Mouse (Mus musculus) kidney, embryonic 16.5 days (tissue): ENCODE data around the gene Nudt3. TPM values are rescaled to one million over a fixed set of nuclear protein-coding genes. Genes with fewer than 3 reads are reported as not detected.
A peak's percentile ranks its signal among the peaks of the same experiment; 100 is the strongest.

Experiments used
- ATAC-seq: fragments of 200-750 bp; cut with Nextera tagmentation; 2 replicates; pipeline ENCODE4 v1.8.0; 2017; ENCODE audit warnings: moderate TSS enrichment; ENCODE audit not compliant: low FRiP score, low TSS enrichment
- H3K27ac ChIP-seq: fragments of 300-500 bp; sonication (generic); 2 replicates; pipeline ENCODE4 v1.5.1; 2014; ENCODE audit warnings: low read length
- H3K27me3 ChIP-seq: fragments of 300-500 bp; sonication (generic); 2 replicates; pipeline ENCODE4 v1.6.1; 2014; ENCODE audit warnings: low read length, control low read depth, mixed read lengths; ENCODE audit not compliant: insufficient read depth
- H3K36me3 ChIP-seq: fragments of 300-500 bp; sonication (generic); 2 replicates; pipeline ENCODE4 v1.6.1; 2014; ENCODE audit warnings: low read length, control low read depth, mixed read lengths; ENCODE audit not compliant: insufficient read depth
- H3K4me1 ChIP-seq: fragments of 300-500 bp; sonication (generic); 2 replicates; pipeline ENCODE4 v1.6.1; 2014; ENCODE audit warnings: low read length, control low read depth, mixed read lengths; ENCODE audit not compliant: insufficient read depth
- H3K4me2 ChIP-seq: fragments of 300-500 bp; sonication (generic); replicated peaks from 2 replicates; pipeline ENCODE4 v1.6.1; 2014; ENCODE audit warnings: low read depth, low read length
- H3K4me3 ChIP-seq: fragments of 300-500 bp; sonication (generic); 2 replicates; pipeline ENCODE4 v1.5.1; 2014; ENCODE audit warnings: mild to moderate bottlenecking, low read length
- H3K9ac ChIP-seq: fragments of 300-500 bp; sonication (generic); replicated peaks from 2 replicates; pipeline ENCODE4 v1.6.1; 2014; ENCODE audit warnings: low read length
- H3K9me3 ChIP-seq: fragments of 300-500 bp; sonication (generic); 2 replicates; pipeline ENCODE4 v1.6.1; 2016; ENCODE audit warnings: low read length, control low read depth
- WGBS: fragments of 180-500 bp; shearing (Covaris S2); extraction: QIAGEN DNeasy Blood & Tissue Kit; methylation state at CpG from one replicate; pipeline ENCODE4 v1.1.7; 2014; 5-methylcytosine and 5-hydroxymethylcytosine counted together
- polyA plus RNA-seq: library from polyadenylated mRNA; unstranded; fragments of >200 nt; fragmentation: Nextera tagmentation; extraction: Ambion mirVana; gene quantifications from 2 replicates; pipeline ENCODE4 v1.2.1, GENCODE M21; 2015

Gene Nudt3
- polyA plus RNA-seq, 1 experiment from 2014 or later = 84.1 TPM

DNA sequence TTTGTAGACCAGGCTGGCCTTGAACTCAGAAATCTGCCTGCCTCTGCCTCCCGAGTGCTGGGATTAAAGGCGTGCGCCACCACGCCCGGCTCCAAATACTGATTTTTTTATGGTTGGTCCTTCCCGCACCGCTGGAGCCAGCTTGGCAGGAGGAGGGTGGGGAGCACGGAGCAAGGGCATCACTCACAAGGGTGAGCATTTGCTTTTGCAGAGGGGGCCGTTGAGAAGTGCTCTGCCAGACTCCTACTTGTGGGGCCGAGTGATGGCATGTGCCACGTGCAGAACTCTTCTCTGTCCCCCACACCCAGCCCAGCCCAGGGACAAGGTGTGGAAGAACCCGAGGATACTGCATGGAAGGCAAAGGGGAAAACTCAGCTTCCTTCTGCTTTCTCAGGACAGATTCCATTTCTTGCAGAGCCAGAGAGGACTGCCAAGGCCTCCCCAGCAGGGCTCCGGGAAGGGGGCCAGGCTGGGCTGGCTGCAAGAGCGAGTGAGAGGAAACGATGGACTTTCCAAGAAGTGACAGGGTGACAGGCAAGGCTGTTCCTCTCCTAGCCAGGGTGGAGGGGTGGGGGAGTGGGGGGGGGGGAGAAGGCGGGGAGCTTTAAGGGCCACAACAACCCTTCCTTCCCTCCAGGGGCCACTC is 48.7 kb downstream of the Nudt3 start:
- Histone ChIP-seq H3K27me3 (no peaks in the 10 kb centered on the region), H3K27ac (no peak overlapping the region), H3K9me3 (no peaks in the 10 kb centered on the region), H3K4me1 (no peaks in the 10 kb centered on the region), H3K4me2 (no peak overlapping the region), H3K4me3 (no peak overlapping the region), H3K9ac (no peak overlapping the region), H3K36me3 (peaks cover 14% of the 10 kb centered on the region)
- WGBS = 87% methylated on average over 15 of the region's 16 CpGs
- peak; percentile 60; the same call in 1 of the 2 replicates for ATAC-seq

DNA sequence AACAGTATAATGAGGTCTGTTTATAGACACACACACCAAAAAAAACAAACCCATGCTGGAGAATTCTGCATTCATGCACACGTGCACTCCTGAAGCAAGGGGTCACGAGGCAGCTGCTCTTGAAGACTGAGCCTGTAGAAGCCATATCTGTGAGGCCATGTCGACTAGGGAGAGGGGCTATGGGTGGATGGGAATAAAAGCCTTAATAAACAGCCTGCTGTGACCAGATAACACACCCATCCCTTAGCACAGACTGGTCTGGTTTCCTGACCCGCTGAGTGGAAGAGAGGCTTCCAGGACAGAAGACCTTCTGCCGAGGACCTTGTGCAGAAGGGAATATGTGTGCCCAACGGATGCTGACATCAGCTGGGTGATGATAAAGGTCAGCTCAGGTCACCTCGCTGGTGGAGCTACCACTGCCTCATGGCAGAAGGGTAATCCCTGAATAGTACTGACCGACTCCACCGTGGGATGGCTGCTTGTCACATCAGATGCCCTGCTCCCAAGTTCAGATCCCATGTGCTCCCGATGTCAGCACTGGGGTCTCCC is 49.4 kb downstream of the Nudt3 start:
- WGBS = 81% methylated on average over 10 of the region's 10 CpGs
- ATAC-seq = no peak
- no peak overlapping the region for H3K27ac ChIP-seq

DNA sequence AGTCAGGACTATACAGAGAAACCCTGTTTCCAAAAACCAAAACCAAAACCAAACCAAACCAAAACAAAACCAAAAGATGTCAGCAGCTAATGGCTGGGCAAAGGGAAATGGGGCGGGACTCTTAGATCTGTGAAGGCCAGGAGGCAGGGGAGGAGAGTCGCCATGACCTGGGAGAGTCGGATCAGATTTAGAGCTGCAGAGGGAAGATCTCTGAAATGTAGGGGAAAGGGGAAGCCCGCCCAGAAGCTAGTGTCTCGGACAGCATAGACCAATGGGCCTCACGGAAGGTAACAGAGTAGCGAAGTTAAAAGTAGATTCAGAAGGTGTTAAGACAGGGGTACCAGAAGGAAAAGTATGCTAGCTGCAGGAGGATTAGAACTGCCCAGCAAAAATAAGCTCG is 52.0 kb downstream of the Nudt3 start:
- Histone ChIP-seq H3K9ac (no peak overlapping the region), H3K27ac (no peak overlapping the region), H3K4me1 (peaks cover 2% of the 10 kb centered on the region; the same call in 1 of the 2 replicates), H3K36me3 (no peaks in the 10 kb centered on the region), H3K27me3 (no peaks in the 10 kb centered on the region), H3K9me3 (no peaks in the 10 kb centered on the region), H3K4me2 (no peak overlapping the region), H3K4me3 (no peak overlapping the region)
- WGBS = 70% methylated on average over 8 of the region's 8 CpGs
- no peak for ATAC-seq

More for the DNA sequence above, 49.4 kb downstream of the Nudt3 start:
- Histone ChIP-seq H3K4me1 (no peaks in the 10 kb centered on the region), H3K27me3 (no peaks in the 10 kb centered on the region), H3K36me3 (peaks cover 7% of the 10 kb centered on the region; the same call in 1 of the 2 replicates), H3K4me2 (no peak overlapping the region), H3K9me3 (no peaks in the 10 kb centered on the region), H3K9ac (no peak overlapping the region), H3K4me3 (no peak overlapping the region)

DNA sequence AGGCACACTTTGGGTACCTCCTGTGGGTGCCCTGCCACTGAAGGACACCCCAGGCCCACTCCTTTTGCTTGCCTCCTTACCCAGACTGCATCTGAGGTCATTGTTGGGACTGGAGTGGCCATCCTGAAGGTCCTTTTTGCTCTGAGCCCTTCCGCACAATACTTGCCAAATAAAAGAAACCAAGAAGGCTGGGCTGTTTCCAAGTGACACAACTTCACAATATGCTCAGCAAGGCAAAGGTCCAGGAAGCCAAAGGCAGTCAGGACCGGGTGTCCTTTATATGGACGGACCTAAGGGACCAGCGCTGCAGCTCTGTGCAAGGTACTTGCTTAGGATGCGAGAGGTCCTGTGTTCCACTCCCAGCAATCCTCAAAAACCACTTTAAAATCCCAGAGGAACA is 55.1 kb downstream of the Nudt3 start:
- Histone ChIP-seq H3K9me3 (no peaks in the 10 kb centered on the region), H3K9ac (no peak overlapping the region), H3K4me1 (peaks cover 17% of the 10 kb centered on the region), H3K27me3 (no peaks in the 10 kb centered on the region), H3K4me2 (no peak overlapping the region), H3K36me3 (0 out of 2 replicates have a peak, but pooled peaks cover 3% of the 10 kb centered on the region), H3K27ac (no peak overlapping the region), H3K4me3 (no peak overlapping the region)
- 91% methylated on average over 5 of the region's 5 CpGs for WGBS
- no peak for ATAC-seq

GRCm38 (mm10) chr17:27565942-27566267 is 57.4 kb downstream of the Nudt3 start:
- peak overlapping the region; percentile 58 for H3K9ac ChIP-seq
- peaks cover 13% of the 10 kb centered on the region for H3K36me3 ChIP-seq
- peaks cover 17% of the 10 kb centered on the region for H3K4me1 ChIP-seq
- H3K27ac ChIP-seq = no peak overlapping the region
- ATAC-seq = no peak
- WGBS = under 1% methylated on average over 13 of the region's 13 CpGs
- peak overlapping the region; percentile 76 for H3K4me2 ChIP-seq
- H3K9me3 ChIP-seq = no peaks in the 10 kb centered on the region
- no peaks in the 10 kb centered on the region for H3K27me3 ChIP-seq
- peak overlapping the region; percentile 56 for H3K4me3 ChIP-seq

DNA sequence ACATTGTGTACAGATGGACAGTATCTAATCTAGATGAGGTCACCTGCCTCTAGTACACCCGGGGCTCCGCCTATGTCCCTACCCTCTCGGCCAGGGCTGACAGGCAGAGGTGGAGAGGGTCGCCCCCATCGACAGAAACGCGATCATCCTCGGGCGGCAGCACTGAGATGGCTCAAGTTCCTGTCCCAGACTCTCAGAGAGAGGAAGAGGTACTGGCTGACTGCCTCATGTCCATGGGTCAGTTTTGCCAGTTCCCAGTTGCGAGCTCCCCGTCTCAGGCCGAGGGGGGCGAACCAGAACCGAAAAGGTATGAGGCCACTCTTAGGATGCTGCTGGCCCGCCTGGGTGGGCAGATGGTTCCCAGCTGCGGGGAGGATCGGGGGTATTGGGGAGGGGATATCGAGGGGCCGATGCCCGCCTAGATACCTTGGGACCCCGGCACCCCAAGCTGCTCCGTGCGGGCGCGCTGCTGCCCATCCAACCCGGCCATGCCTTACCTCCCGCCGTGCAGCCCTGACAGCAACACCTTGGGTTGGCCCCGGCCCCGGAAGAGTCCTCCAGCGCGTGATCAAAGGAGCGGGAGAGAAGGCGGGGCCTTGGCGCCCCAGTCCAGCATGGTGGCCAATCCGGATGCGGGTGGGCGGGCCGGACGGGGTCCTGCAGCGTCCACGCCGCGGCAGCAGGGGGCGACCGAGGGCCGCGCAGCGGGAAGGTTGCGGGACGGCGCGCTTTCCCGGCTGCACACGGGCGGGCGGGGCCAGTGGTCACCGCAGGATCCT is 57.9 kb downstream of the Nudt3 start, which contains the start of gene AI413582:
AI413582 (minus strand) TSS at position 594 of the 779 bp plus-strand sequence.
- under 1% methylated on average over 57 of the region's 58 CpGs for WGBS
- peak within 1 kb of the TSS; percentile 1 for H3K27ac ChIP-seq

DNA sequence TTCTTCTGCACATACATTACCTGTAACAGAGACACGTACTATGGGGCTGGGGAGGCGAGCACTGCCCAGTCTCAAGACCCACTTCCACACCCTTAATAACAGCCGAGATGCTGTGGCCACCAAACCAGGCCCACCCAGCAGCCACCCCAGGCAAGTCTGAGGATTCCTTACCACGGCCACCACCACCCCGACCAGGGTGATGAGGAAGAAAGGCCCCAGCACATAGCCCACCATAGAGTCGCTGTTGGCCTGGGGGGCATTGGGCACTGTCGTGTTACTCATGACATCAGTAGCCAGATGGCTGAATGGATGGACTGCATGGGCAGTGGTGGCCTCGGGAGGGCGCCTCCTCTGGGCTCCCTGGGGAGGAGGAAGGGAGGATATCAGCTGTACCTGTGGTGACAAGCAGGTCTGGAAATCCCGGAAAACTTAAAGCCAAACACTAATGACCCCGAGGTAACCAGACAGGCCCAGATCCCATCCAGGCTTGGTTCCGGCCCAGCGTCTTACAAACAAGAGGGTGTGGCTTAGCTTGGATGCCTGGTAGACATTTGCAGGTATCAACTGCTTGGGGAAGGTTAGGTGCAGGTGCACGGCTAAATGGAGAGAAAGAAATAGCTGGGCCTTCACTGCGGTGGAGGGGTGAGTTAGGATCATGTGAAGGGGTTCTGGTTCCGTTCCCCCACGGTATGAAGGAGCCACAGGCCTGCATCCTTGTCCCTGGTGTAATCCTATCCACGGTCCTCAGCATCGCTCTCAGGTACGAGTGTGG is 58.7 kb downstream of the Nudt3 start:
- Histone ChIP-seq H3K27ac (peak overlapping the region; percentile 1; the same call in 1 of the 2 replicates), H3K27me3 (no peaks in the 10 kb centered on the region), H3K4me1 (peaks cover 19% of the 10 kb centered on the region), H3K36me3 (peaks cover 13% of the 10 kb centered on the region), H3K9ac (peak overlapping the region; percentile 58), H3K4me3 (peak overlapping the region; percentile 56), H3K4me2 (peak overlapping the region; percentile 76), H3K9me3 (no peaks in the 10 kb centered on the region)
- WGBS = 12% methylated on average over 20 of the region's 20 CpGs
- no peak for ATAC-seq

More for the DNA sequence above, 57.9 kb downstream of the Nudt3 start, which contains the start of gene AI413582:
- Histone ChIP-seq H3K27me3 (no peaks in the 10 kb centered on the region), H3K4me1 (peaks cover 17% of the 10 kb centered on the region), H3K9ac (peak within 1 kb of the TSS; percentile 58), H3K36me3 (peaks cover 13% of the 10 kb centered on the region), H3K4me3 (peak within 1 kb of the TSS; percentile 56), H3K9me3 (no peaks in the 10 kb centered on the region), H3K4me2 (peak within 1 kb of the TSS; percentile 76)
- peak; percentile 95 for ATAC-seq

GRCm38 (mm10) chr17:27563771-27564244 is 59.5 kb downstream of the Nudt3 start:
- H3K36me3 ChIP-seq = peaks cover 13% of the 10 kb centered on the region
- no peak overlapping the region for H3K4me3 ChIP-seq
- no peaks in the 10 kb centered on the region for H3K9me3 ChIP-seq
- H3K4me2 ChIP-seq = no peak overlapping the region
- WGBS = 62% methylated on average over 7 of the region's 7 CpGs
- H3K27me3 ChIP-seq = no peaks in the 10 kb centered on the region
- ATAC-seq = no peak
- peaks cover 25% of the 10 kb centered on the region for H3K4me1 ChIP-seq
- H3K27ac ChIP-seq = no peak overlapping the region
- no peak overlapping the region for H3K9ac ChIP-seq

DNA sequence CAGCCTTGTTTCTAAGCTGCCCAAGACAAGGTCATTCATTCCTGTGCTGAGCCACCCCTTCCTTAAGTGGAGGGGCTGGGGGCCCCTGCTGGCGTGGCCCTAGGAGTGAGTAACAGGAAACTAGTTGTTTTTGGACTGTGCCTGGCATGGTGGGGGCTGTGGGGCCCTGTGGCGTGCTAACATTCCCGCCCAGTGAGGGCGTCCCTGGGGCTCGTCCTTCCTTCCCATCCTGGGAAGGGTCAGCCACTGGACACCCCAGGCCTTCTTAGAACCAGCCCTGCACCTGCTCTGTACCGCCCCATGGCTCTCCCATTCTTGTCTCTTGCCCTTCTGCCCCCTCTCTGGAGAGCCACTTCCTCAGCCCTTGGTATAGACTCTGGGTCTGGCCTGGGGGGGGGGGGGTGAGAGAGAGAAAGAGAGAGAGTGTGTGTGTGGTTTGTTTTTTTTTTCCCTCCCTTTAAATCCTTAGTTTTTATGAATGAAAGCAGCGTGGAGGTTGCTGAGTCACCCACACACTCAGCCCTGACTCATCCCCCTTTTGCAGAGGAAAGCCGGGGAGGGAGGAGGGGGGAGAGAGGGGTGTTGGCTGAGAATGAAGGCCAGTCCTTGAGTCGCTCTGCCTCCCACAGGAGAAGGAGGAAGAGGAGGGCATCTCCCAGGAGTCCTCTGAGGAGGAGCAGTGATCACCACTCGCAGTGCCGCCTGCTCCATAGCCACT is 61.3 kb downstream of the Nudt3 start:
- 57% methylated on average over 10 of the region's 11 CpGs for WGBS
- no peak for ATAC-seq
- Histone ChIP-seq H3K4me2 (no peak overlapping the region), H3K27me3 (no peaks in the 10 kb centered on the region), H3K9ac (no peak overlapping the region), H3K36me3 (peaks cover 13% of the 10 kb centered on the region), H3K27ac (no peak overlapping the region), H3K9me3 (no peaks in the 10 kb centered on the region), H3K4me1 (peaks cover 40% of the 10 kb centered on the region), H3K4me3 (no peak overlapping the region)
